Mouse (Mus musculus) brain, embryonic 14.5 days (tissue): ENCODE results near the gene Itm2a.

Experiments used
- CTCF ChIP-seq: fragments of 200-500 bp; IDR thresholded peaks from 2 replicates; pipeline ENCODE4 v1.5.1; 2012; ENCODE audit warnings: inconsistent platforms, mild to moderate bottlenecking, moderate library complexity, borderline replicate concordance; ENCODE audit not compliant: insufficient read depth, insufficient read length; ENCODE audit errors: extremely low read depth
- POLR2A ChIP-seq: fragments of 200-500 bp; IDR thresholded peaks from 2 replicates; pipeline ENCODE4 v1.6.1; 2012; ENCODE audit warnings: mild to moderate bottlenecking, inconsistent platforms, borderline replicate concordance; ENCODE audit not compliant: poor library complexity, insufficient read depth, insufficient read length, severe bottlenecking; ENCODE audit errors: extremely low read depth

DNA sequence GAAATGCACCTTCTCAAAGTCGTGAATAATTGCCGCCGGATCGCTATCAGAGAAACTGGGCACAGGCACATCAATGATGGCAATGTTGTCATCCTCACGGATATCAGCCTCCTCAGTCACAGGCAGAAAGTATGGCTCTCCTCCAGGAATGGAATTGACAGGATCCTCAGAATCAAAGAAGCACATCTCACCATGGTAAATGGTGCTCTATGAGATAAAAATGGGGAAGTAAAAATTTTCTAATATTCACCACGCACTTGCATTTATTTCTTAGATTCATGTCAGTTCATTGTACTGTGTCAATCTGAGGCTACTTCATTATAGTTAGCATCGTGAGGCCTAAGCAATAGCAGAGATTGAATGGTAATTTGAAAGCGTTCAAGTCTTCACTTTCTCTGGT, 4.1 kb downstream of the Itm2a start:
- TF ChIP-seq CTCF (no peak), POLR2A (no peak)
